Mouse (Mus musculus) ES-E14 (cell line): ENCODE measurements around the gene Chd5. TPM values are rescaled to one million over a fixed set of nuclear protein-coding genes. Genes with fewer than 3 reads are reported as not detected.

Experiments used
- DNase-seq: peaks from one replicate; pipeline ENCODE4 v3.0.0-alpha.2; 2013; ENCODE audit warnings: low read depth, low spot score
- H3K27ac ChIP-seq: 2 replicates; pipeline ENCODE4 v1.5.1; 2012; ENCODE audit warnings: low read depth, mild to moderate bottlenecking, low read length, moderate library complexity, mixed read lengths; ENCODE audit not compliant: poor library complexity, insufficient read depth, severe bottlenecking
- H3K36me3 ChIP-seq: 2 replicates; pipeline ENCODE4 v1.6.1; 2012; ENCODE audit warnings: mild to moderate bottlenecking, low read length, moderate library complexity, mixed read lengths; ENCODE audit not compliant: control insufficient read depth, poor library complexity, insufficient read depth, severe bottlenecking
- H3K4me1 ChIP-seq, 2 experiments: fragments of 150-350 bp in 1 of 2; sonication (generic) in 1 of 2; 2 replicates each; pipeline ENCODE4 v1.6.1; 2012; ENCODE audit warnings: low read length in 2 of 2, mild to moderate bottlenecking in 1 of 2, mixed read lengths in 1 of 2; ENCODE audit not compliant: control insufficient read depth in 2 of 2, insufficient read depth in 2 of 2, poor library complexity in 1 of 2
- H3K4me3 ChIP-seq, 2 experiments: fragments of 150-350 bp in 1 of 2; sonication (generic) in 1 of 2; 2 replicates each; pipeline ENCODE4 v1.5.1; 2012; ENCODE audit warnings: low read length in 2 of 2, low read depth in 1 of 2, mild to moderate bottlenecking in 1 of 2, mixed read lengths in 1 of 2; ENCODE audit not compliant: insufficient read depth in 1 of 2, poor library complexity in 1 of 2, severe bottlenecking in 1 of 2
- H3K9ac ChIP-seq: 2 replicates; pipeline ENCODE4 v1.6.1; 2012; ENCODE audit warnings: low read depth, mild to moderate bottlenecking, low read length, mixed read lengths; ENCODE audit not compliant: poor library complexity, insufficient read depth, severe bottlenecking
- H3K9me3 ChIP-seq: fragments of 150-350 bp; sonication (generic); 2 replicates; pipeline ENCODE4 v1.6.1; 2012; ENCODE audit warnings: low read depth, mild to moderate bottlenecking, low read length; ENCODE audit not compliant: control insufficient read depth, insufficient read depth
- CHD2 ChIP-seq: IDR thresholded peaks from 2 replicates; pipeline ENCODE4 v1.6.1; 2014; ENCODE audit warnings: mild to moderate bottlenecking, low read depth, low read length, inconsistent platforms
- HCFC1 ChIP-seq: IDR thresholded peaks from 2 replicates; pipeline ENCODE4 v1.6.1; 2012; ENCODE audit warnings: low read length, inconsistent platforms, borderline replicate concordance; ENCODE audit not compliant: insufficient read depth
- MAFK ChIP-seq: IDR thresholded peaks from 2 replicates; pipeline ENCODE4 v1.6.1; 2014; ENCODE audit warnings: mild to moderate bottlenecking, low read depth, low read length, inconsistent platforms; ENCODE audit not compliant: insufficient read depth
- ZC3H11A ChIP-seq: IDR thresholded peaks from 2 replicates; pipeline ENCODE4 v1.6.1; 2012; ENCODE audit warnings: low read depth, mild to moderate bottlenecking, inconsistent platforms, low read length, borderline replicate concordance
- ZNF384 ChIP-seq: IDR thresholded peaks from 2 replicates; pipeline ENCODE4 v1.6.1; 2012; ENCODE audit warnings: low read depth, low read length, inconsistent platforms
- in situ Hi-C, 2 experiments: fragments of 600-800 bp; cut with MboI; formaldehyde crosslinking; loops; one replicate each; pipeline ENCODE4 v1.15.1; 2025; ENCODE audit warnings: low sequenced_read_pairs in 2 of 2, inconsistent platforms in 1 of 2; ENCODE audit not compliant: unreplicated experiment in 2 of 2
- total RNA-seq: library from RNA; depleted of rRNA; stranded (reverse); fragments of 300-350 nt; gene quantifications from 2 replicates; pipeline ENCODE4 v1.2.3, GENCODE M21; 2012

Chd5 gene
- total RNA-seq, 1 experiment, result 3.1 TPM

DNA sequence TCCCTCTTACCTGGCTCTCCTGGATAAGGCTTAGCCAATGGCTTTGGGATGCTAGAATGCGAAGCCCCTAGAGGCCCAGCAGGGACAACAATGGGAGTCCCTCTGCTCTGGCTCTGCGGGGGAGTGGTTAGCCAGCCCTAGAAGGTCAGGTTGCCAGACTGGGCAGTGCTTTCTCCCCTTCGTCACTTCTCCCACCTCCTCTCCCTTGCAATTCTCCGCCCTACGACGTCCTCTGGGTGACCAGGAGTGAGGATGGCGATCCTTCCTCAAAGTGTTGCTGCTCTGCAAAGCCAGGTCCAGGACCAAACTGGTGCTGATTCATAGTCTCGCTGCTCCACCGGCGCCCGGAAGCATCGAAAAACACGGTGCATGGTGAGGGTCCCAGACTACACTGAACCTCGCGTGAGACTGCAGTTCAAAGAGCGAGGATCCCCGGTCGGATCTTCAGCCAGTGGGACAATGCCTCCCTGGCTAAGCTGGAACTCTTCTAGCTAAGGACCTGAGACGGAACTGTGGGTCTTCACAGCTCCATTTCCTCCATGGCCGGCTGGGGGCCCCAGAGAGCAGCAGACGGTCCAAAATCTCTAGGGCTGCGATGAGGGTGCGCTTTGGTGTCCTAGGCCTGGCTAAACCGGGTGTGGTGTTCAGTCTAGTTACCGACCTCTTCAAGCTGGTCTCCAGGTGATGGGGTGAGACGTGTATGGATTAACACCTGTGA is 19.8 kb upstream of the Chd5 start, which contains the start of gene Rnf207:
Gene Rnf207, minus strand, starts transcription at position 477 of the 718 bp plus-strand sequence.
- Histone ChIP-seq H3K9ac (no peak within 1 kb of the TSS), H3K9me3 (no peaks in the 10 kb centered on the region), H3K36me3 (no peaks in the 10 kb centered on the region), H3K27ac (no peak within 1 kb of the TSS), H3K4me1 (peaks cover 2 to 24% of the 10 kb centered on the region in 2 experiments; a peak in 2 of 4 replicates), H3K4me3 (peak within 1 kb of the TSS; percentile 10 to 64; a peak in 3 of 4 replicates)
- no peak for TF ChIP-seq CHD2
- no peak for TF ChIP-seq ZNF384
- TF ChIP-seq ZC3H11A, result no peak
- no peak for TF ChIP-seq HCFC1
- no peak for TF ChIP-seq MAFK
- in situ Hi-C loops, result no loop called here
- DNase-seq, result no peak

GRCm38 (mm10) chr4:152321464-152321863 is 17.0 kb upstream of the Chd5 start:
- no peak for DNase-seq
- Histone ChIP-seq H3K4me1 (peaks cover 0 to 19% of the 10 kb centered on the region in 2 experiments; a peak in 2 of 4 replicates), H3K9me3 (no peaks in the 10 kb centered on the region), H3K9ac (no peak overlapping the region), H3K27ac (no peak overlapping the region), H3K36me3 (no peaks in the 10 kb centered on the region), H3K4me3 (no peak overlapping the region)
- TF ChIP-seq ZNF384 (no peak), MAFK (no peak)
- in situ Hi-C loops, result no loop called here

DNA sequence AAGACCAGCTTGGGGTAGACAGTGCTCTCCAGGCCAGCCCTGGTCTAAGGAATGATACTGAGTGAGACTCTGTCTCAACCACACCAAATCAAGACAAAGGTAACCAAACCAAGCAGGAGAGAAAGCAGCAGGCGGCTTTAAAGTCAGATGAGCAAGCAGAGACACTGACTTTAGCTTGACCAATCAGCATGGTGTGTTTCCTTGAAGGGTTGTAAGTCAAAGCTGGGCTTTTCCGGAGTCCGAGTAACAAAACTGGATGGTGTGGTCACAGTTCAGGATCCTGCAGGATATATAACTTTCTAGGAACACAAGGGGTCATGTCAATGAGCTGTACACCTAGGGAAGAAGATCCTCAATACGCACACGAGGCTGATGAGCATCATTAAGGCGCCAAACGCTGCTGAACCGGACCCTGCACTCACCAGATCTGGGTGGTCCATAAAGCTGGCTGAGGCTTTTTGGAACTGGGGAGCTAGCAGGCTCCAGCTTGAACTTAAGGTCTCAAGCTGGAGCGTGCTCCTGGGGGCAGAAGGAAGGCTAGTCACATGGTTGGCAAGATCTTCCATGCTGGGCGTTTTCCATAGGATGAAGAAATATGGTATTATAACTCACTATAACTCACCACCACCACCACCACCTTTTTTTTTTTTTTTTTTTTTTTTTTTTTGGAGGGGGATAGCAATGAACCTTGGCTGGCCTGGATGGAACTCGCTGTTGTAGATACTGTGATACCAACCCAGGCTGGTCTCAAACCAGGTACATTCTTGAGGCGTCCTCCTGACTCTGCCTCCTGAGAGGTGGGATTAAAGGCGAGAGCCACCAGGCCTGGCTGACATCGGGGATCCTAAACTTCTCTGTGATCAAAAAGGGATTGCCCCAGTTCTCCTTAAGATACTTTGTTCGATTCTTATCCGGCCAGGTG is 13.5 kb upstream of the Chd5 start:
- Histone ChIP-seq H3K9me3 (no peaks in the 10 kb centered on the region), H3K4me1 (peaks cover 0 to 18% of the 10 kb centered on the region in 2 experiments; a peak in 2 of 4 replicates), H3K4me3 (peak overlapping the region; percentile 52 to 71), H3K9ac (peak overlapping the region; percentile 84), H3K36me3 (peaks cover 23% of the 10 kb centered on the region), H3K27ac (peak overlapping the region; percentile 73)
- in situ Hi-C loops, result no loop called here
- TF ChIP-seq ZC3H11A (no peak), ZNF384 (peak; percentile 71)
- DNase-seq, result no peak

DNA sequence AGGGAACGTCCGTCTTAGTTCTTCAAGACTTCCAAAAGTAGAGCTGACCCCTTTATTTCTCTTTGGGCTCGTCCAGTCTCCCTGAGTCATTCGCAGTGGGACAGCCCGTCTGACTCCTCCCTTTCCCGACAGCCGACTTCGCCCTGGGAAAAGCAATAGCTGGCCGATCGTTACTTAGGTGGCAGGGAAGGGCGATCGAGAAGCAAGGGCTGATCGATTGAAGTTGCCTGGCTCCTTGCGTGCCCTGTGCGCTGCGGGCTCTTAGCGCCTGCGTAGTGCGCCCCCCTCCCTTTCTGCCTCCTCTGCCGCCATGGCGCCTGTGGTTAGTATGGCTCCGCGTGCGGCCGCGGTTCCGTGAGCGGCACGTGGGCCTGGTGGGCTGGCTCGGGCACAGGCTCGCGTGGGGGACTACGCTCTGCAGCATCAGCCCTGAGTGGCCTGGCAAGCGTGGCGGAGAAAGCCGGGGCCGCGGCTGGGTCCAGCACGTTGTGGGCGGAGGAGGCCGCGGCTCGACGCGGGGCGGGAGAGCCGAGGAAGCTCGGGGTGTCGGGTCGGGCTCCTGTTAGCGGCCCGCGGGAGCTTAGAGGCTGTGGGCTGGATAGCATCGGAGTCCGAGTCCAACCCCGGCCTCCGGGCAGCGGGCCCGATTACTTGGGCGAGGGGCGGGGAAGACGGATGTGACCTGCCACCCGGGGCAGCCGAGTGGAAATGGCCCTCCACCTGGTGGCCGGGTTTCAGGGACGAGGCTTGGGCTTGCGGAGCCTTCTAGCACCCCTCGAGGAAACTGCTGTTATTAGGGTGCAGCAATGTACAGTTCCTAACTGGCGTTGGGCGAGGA is 12.7 kb upstream of the Chd5 start, which contains the start of gene Rpl22:
Gene Rpl22, plus strand, starts transcription at position 169 of the 838 bp plus-strand sequence.
- TF ChIP-seq MAFK (no peak), CHD2 (no peak), ZNF384 (no peak), HCFC1 (peak; percentile 85), ZC3H11A (no peak)
- Histone ChIP-seq H3K27ac (peak within 1 kb of the TSS; percentile 73), H3K4me1 (peaks cover 0 to 23% of the 10 kb centered on the region in 2 experiments; a peak in 2 of 4 replicates), H3K9me3 (no peaks in the 10 kb centered on the region), H3K36me3 (peaks cover 30% of the 10 kb centered on the region), H3K9ac (peak within 1 kb of the TSS; percentile 98), H3K4me3 (peak within 1 kb of the TSS; percentile 74 to 92)
- in situ Hi-C loops, result no loop called here
- peak; percentile 94 for DNase-seq
